Mouse (Mus musculus): ENCODE measurements around the gene Dnmt3l.

DNA sequence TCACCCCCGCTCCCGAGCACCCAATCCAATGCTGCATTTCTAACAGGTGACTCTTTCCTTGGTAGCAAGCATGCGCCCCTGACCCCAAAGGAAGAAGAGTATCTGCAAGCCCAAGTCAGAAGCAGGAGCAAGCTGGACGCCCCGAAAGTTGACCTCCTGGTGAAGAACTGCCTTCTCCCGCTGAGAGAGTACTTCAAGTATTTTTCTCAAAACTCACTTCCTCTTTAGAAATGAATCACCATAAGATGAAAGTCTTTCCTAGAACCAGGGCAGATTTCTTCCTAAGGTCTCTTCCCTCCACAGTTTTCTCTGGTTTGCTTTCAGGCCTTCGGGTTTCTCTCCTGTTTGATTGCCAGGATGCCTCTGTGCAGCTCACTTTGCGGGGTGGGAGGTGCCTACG is 21.4 kb downstream of the Dnmt3l start:
- TF ChIP-seq ZC3H11A (IDR thresholded peaks at IDR 0.05; ENCODE audit: borderline replicate concordance, low read depth, low read length) = no peak
- no peak for TF ChIP-seq HCFC1 (IDR thresholded peaks at IDR 0.05; ENCODE audit: borderline replicate concordance, insufficient read depth, low read length)

All from ES-E14 (cell line).